Mouse (Mus musculus): ENCODE measurements around the gene Ttc5.
A peak's percentile ranks its signal among the peaks of the same experiment; 100 is the strongest.

DNA sequence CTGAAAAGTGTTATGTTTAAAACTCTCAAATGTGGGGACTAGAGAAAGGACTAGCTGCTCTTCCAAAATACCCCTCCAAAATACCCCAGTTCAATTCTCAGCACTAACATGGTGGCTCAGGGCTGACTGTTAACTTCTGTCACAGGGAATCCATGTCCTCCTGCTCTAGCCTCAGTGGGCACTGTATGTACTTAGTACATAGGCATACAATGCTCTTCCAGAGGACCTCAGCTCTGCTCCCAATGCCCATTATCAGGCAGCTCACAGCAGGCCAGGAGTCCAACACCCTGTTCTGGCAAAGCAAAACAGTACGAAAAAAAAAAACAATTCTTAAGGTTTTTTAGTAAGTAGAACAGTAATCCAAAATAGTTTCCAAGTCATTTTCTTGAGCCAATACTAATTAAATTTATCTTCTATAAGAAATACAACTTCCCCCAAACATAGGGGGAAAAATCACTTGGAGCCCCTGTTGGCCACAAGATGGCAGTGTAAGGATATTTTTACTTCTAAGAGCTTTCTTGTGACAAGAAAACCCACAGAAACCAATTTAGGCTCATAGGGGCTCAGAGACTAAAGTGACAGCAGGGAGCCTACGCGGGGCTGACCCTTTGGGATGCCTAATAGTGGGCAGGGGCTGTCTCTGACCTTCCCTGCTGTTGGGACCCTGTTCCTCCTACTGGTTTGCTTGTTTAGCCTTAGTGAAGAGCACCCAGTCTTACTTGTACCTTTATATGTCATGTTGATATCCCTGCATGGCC, 14.4 kb upstream of the Ttc5 start:
- peak; percentile 69 for TF ChIP-seq CTCF (IDR thresholded peaks at IDR 0.05)
- no peak for TF ChIP-seq EP300 (IDR thresholded peaks at IDR 0.05)

All from lung, postnatal 0 days (tissue).